Mouse (Mus musculus) ovary, postnatal 14 days (tissue): ENCODE measurements at regions not wholly inside any gene's neighbourhood (a gene's known extent, or its start where the extent isn't known, plus 50 kb on each side); places are given as distances from the start of the nearest gene placed in this dataset.

Experiments
- DNase-seq: peaks from one replicate; pipeline ENCODE4 v3.0.0; 2022; ENCODE audit warnings: low spot score

DNA sequence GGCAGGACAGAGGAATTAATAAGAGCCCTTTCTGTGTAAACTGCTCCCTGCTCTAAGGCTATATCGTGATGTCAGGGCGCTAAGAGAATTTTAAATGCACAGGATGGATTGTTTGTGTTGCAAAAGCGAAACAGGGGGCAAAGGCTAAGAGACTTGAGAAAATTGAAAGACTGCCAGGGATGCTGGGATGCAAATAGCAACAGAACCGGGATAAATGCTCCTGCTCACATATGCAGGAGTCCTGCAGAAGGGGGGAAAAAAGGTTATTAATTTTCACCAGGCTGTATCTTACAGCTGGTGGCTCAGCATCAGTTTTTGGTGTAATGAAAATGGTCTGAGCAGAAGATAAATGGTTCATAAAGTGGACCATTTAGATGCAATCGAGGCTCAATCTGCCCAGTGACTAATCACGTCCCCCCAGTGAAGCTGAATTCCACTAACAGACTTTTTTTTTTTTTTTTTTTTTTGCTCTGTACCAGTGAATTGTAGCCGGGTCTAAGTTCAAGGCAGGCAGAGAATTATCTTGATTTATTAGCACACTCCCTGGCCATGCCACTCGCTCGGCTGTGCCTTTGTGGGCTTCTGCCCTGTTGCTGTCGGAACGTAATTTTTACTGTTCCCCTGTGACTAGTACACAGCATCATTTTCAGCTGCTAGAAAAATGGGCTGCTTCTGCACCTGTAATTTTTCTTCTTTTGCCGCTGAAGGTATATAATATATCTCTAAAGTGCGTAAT, 222.9 kb upstream of the Pou3f3 start:
- DNase-seq: no peak

DNA sequence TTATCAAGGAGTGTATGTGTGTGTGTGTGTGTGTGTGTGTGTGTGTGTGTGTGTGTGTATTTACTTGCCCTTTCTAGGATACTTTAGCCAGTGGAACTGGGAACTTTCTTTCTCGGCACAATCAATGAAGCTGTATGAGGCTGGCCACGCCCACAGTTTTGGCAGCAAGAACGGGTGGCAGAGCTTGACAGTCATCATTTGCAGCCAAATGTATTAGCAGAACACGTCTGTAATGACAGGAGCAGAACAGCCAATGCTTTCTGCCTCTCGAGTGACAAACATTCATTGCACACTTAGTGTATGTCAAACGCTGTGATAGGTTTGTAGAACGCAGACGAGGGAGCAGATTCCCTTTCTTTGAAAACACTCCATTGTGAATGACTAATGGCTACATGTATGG, 221.4 kb upstream of the Pou3f3 start:
- DNase-seq: no peak

DNA sequence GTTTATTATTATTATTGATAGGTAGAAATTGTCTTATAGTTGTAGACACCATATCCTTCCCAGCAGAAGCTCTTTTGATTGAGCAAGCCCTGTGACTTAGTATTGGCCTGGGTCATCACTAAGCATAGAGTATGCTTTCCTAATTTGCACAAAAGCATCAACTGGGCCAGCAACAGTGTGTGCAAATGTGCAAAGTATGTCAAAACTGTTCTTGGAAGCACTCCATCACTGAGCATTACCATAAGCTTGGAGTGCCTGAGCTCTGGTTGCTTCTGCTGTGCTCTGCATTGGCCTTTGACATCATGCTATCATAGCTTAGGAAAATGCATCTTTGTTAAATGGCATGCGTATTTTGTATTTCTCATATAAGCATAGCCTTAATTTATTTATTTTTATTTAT, 220.7 kb upstream of the Pou3f3 start:
- DNase-seq: no peak

DNA sequence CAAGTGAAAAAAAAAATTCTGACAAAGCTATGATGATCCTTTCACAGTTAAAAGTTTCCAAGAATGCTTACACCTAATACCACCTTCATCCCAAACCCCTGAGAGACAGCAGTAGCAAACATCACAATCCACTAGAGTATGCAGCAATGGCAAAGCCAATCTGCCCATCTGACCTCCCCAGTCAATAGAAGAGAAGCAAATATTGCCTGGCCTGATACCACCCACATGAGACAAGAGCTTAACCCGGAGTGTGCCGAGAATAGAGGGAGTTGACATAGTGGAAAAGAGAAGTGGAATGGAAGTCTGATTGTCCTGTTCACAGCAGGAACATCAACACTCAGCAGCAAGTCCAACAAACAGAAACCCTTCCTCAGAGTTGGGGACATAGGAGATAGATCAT, 219.9 kb upstream of the Pou3f3 start:
- DNase-seq: no peak

DNA sequence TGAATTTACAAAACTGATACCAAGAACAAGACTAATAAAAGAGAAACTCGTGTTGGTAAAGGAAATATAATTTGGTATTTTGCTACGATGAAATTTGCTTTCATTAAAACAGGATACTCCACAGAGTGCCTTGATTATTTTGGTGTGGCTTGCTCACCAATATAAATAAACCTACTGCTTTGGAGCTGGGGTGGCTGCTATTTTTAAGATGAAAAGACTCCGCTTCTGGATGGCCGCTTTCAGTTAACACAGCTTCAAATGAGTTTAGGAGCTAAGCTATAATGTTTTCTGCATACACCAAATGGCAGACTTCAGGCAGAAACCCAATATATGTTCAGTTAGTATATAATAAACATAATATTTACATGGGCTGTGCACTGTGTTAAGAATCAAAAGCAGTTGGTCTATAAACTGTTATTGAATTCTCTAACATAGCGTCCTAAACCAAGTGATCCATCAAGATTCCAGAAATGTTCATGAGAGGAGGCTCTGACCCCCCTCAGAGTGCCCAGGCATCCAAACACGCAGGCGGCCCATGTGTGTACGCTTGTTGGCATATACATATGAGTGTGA, 215.1 kb upstream of the Pou3f3 start:
- DNase-seq: no peak

DNA sequence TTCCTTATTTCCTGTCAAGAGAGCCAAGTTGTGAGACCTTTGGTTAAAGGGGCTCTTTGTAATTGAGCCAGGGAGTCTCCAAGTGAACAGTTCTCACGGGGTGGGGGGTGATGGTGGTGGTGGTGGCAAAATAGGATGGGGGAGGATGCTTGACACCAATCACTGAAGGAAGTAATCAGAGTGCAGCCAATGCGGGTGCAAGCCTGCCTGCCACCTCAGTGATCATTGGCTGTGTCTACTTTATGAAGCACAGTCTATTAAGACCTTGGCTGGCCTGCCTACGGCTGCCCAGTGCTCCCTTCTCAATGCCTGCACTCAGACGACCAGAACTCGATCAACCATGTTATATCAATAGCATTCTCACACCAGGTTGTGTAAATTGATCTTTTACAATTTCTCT, 206.0 kb upstream of the Pou3f3 start:
- no peak for DNase-seq

DNA sequence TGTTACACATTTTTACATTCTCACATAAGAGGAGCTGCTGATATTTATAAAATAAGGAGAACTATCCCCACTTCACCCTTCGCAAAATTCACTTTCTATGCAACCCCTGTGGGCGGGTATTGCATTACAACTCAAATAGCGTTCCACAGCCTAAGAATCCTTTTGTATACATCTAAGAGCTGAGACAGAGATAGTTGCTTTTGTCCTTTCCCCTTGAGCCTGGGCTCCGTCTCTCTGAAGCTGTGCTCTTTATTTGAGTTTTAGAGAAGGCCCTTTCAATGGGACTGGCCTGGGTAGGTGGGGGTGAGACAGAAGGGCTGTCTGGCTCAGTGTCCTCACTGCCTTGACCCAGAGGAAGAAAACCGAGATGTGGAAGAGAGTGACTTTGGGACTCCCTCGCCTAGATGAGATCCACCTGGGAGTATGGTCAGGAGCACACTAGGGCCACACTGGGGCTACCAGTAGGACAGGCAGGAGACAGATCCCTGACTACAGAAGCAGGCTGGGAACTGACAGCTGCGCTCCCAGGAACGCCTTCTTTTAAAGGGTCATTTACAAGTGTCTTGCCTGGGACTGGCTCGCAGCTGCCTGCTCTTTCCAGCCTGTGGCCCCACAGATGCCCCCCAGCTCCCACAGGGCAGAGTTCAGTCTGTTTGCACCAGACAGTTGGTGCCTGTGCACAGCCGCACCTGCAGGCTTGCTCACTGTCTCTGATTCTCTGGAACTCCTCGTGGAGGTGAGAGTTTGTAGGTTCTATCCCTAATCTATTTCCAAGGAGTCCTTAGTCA, 204.5 kb upstream of the Pou3f3 start:
- no peak for DNase-seq

DNA sequence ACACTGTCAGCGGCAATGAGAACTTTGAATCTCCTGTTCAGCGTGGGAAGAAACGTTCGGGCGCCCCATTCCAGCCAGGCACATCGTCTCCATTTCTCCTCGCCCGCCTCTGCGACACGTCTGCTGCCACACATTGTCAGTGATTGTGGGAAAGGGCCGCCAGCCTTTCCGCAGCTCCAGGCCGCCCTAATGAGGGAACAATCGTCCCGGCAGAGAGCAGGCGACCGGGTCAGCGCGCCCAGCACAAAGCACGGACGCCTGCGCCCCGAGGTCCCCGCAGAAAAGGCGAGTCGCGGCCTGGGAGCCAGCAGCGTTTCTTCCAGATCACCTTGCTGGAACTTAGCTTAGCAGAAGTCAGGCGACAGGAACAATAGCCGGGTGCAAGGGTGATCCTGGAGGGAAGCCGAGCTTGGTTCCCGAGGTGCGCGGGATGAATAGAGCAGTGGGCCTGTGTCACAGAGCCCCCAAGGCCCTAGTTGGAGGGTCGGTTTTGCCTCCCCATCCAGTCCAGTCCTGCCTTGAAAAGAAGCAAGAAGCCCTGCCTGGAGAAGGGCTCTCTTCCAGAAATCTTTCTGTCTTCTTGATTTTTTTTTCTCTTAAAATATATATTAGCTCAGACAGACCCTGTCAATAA, 203.8 kb upstream of the Pou3f3 start:
- DNase-seq: no peak

DNA sequence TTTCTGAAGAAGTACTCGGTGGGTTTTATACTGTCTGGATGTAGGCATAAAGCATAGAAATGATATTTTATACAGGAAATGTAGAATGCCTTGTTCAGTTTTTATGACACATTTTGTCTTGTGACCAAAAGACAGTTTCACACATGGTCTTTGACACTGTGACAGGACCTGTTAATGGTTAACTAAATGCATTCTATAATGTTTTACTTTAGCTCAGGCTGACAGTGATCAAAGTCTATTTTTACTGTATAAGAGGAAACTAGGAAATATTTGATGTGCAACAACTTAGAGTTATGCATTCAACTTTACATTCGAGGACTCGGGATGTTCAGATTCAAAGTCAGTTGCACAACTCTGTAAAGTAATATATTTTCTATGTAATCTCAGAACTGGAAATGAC, 199.5 kb upstream of the Pou3f3 start:
- no peak for DNase-seq

DNA sequence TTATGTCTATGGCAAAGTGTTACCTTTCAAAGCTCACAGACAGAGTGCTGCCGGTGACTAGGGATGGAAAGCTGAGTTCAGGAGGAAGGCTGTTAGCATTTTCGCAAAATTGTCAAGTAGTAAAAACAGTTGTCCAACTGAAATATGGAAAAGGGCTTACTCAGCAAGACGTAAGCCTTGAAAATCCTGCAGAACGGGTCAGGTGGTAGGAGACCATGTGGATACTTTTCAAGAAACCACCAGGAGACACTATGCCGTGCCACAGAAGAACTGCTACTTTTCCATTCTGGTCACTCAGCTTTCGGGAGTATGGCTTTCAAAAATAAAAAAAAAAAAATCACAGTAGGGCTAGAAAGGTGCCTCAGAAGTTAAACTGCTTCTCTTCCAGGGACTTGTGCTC, 199.1 kb upstream of the Pou3f3 start:
- no peak for DNase-seq

DNA sequence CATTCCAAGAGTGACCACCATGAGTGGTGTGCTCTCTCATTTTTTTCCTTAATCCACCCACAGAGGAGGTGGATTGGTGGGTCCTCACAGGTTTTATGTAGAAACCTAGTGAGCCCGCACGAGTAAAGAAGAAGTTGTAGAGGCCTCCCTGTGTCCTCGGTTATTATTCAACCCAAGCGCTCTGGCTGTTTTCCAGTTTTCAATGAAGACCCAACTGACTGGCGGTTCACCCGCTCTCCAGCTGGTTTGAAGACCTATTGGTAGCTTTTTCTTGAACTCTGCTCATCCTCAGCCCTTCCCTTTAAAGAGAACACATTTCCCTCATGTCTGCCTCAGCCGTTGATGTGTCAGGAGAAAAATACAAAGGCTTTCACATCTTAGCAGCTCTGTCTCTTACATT, 196.7 kb upstream of the Pou3f3 start:
- no peak for DNase-seq

DNA sequence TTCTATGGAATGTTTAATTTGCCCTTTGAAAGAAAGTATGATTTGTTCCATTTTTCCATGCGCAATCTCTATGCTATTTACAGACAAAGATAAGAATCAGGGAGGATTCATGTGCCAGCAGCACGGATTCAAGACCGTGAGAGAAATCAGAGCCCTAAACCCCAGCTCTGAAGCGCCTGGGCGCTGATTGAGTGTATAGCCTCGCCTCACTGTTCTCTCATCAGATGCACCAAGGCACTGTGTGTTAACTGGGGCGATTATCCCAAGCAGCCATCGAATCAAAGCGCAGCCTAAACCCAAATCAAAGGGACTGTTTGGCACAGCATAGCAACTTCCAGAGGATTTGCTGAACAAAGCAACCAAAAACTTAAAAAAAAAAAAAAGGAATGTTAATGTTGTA, 191.1 kb upstream of the Pou3f3 start:
- DNase-seq: no peak

DNA sequence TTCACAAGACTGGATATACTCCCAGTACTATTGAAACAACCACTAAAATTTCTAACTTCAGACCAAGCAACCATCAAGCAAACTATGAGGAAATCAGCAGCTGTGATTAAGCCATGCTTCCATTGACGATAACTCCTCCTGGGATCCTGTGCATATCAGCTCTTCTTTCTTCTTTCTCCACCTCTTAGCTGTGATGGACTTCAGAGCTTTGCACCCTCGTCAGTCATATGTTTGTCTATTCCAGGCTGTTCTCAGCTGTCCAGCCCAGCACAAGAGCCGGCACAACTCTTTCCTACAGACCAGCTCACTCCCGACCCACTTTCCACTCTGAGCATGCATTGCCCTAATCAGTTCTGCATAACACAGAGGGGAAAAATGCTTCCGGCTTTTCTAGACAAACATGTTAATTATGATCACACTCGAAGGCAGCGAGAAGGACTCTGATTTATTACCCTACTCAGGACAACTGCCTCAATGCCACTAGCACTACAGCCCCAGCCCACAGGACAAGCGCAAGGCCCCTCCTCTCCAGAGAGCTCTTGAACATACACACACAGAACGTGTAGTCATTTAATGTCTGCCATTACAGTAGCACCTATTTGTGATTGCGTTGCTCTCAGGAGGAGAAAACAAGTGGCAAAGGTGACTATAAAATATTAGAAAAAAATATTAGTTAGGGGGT, 190.4 kb upstream of the Pou3f3 start:
- no peak for DNase-seq

DNA sequence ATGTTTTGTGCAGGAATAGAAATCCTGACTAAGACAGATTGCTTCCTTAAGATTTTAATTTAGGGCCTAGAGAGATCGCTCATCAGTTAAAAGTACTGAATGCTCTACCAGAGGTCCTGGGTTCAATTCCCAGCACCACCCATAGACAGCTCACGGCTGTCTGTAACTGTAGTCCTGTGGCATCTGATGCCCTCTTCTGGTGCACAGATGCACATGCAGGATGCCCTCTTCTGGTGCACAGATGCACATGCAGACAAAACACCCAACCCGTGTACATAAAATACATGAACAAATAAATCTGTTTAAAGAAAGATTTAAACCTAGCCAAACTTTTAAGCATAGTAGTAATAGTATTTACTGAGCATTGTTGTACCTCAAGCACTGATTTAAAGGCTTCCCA, 181.2 kb upstream of the Pou3f3 start:
- DNase-seq: no peak

DNA sequence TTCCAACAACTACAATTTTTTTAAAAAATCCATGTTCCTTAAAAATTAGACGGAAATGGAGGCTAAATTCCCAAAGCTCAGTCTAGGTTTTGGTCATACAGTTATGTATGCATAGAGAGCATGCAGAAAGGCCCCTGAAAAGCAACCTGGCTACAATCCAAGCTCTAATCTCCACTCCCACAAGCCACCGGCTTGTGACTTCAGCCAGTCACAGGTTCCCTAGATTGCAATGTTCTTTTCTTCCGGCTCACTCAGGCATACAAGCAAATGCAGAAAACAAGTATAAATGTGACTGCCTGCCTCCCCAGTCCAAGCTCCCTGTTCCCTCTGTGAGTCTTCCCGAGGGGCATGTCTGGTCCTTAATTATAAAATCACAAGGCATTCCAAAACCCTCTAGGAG, 171.2 kb upstream of the Pou3f3 start:
- no peak for DNase-seq

DNA sequence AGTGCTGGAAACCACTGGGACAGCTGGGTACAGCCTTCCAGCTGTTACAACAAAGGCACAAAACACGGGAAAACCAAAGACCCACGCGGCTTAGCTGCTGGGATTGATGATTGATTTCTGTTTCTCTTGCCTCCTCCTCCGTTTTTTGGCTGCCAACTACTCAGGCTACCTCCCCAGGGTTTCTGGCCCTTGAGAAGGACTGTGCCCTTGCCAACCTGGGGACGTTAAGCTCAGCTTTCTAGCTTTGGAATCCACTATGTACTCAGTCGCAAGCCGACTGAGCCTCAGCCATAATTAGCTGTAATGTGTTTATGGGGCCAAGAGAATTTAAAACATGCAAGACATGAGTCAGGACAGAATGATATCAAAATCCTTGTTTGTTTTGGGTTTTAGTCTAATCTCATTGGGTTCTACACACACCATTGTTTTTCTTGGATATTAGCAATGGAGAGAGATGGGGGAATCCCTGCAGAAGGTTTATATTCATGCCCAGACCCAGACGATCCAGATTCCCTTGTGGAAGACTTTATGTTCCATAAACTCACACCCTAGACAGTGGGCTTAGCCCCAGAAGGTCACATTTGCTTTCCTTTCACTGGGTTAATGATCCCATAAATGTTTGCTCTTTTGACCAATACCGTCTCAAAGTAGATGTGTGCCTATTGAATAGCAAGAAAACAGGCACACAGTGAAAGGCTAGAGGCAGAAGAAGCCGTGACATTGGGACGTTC, 167.7 kb upstream of the Pou3f3 start:
- no peak for DNase-seq

DNA sequence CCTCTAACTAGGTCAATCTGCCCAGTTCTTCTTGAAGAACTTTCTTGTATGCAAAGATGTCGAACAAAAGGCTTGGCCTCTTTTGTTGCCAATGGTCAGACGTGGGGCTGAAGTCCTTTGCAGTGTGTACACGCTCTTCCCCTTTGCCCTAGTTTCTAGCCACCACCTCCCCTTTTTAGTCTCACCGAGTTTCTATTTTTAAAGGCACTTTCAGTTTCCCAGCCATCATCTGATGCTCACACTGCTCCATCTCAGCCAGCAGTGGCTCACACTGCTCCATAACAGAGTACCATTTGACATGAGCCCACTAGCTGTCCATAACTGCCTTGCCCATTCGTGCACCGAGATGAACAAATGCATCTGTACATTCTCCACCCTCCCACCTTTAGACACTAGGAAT, 162.7 kb upstream of the Pou3f3 start:
- DNase-seq: no peak

DNA sequence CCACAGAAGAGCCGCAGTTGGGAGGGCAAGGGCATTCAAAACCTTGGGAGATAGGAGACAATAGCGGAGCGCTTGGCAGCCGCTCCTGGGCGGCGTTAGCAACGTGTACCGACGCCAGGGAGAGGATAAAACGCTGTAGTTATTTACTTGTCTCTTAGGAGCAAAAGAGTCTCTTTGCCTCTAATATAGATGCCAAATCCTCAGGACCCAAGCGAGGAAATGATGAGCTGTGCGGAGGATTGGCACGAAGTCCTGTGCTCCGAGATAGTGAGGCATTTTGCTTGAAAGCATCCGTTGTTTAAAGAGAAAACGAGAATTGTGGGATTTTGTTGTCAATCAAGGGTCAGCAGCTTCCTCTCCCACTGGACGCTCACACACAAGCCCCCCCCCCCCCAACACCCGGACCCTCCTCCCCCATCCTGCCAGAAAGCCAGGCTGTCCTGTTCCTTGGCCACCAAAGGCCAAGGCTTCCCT, 156.5 kb upstream of the Pou3f3 start:
- DNase-seq: no peak

DNA sequence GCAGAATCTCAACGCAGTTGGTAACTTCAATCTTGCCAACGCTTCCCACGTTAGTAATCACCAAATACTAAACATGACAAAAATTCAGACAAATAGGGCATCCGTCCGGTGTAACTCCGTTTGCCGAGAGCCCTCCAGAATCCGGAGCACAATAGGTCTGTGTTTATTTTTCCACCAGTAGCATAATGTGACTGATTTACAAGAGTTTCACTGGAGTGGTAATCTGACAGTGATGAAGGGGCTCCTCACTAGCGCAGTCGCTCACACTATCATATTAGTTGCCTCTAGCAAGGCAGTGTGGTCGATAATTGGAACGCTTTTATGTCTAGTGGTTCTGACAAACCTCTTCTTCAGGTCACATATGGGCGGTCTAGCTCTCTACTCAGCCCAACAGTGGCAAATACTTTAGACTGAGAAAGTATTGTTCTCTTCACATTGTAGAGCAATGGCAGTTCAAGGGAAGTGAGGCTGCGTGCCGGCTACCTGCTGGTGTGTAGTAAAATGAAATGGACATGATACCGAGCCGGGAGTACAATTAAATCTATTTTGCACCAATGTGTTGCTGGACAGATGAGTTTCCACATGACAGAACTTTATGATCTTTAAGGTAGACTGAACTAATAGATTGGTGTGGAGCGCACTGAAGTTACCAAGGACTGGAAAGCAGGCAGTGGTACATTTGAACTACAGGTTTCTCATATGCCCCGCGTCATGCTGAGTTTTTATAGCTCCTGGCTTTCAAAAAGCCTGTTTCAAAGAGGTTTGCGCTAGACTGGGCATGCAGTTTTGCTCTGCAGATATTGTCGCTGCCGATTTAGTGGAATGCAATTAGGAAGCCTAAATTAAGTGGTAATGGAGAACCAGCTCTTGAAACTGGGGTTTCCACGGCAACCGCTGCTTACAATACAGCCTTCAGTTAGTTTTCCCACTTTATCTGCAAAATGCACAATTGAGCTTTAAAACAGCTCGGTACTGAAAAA, 155.7 kb upstream of the Pou3f3 start:
- DNase-seq: no peak

DNA sequence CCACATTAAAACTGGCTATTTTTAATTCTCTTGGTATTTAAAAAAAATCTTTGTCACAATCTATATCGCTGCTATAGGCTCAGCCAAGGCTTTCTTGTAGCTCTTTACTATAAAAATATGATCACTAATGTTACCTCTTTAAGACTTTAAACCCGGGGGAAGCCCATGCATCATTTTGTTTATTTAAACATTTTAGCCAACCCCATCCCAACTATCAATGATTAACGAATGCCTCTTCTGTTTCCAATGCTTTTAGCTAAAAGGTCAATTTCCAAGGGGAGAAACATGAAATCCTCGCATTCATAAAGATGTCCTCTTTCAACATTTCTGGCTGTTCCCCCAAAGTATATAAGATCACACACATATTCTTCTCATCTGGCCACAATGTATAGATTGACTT, 153.6 kb upstream of the Pou3f3 start:
- no peak for DNase-seq
